In genomic region chr7:24530062-24530931, GRCm38 (mm10) we compare ENCODE assay signal across 8 mouse cellular contexts. TPM values are rescaled to one million over a fixed set of nuclear protein-coding genes. Genes with fewer than 3 reads are reported as not detected.
DNase-seq lines count a peak whose midpoint lies in the region; ATAC-seq lines count a peak whose summit lies in the region.

Gene Irgq (plus strand): TSS chr7:24530689.

- peak within 1 kb of the TSS; percentile 75 for H3K4me3 ChIP-seq in forebrain, embryonic 14.5 days (ENCODE audit: low read depth, low read length)
- H3K4me3 ChIP-seq in neural tube, embryonic 15.5 days (replicated peaks), result peak within 1 kb of the TSS; percentile 62

- peak within 1 kb of the TSS; percentile 90 for H3K27ac ChIP-seq in forebrain, embryonic 14.5 days (ENCODE audit: low read depth, low read length)
- peak within 1 kb of the TSS; percentile 95 for H3K27ac ChIP-seq in neural tube, embryonic 15.5 days (replicated peaks)

- H3K36me3 ChIP-seq in forebrain, embryonic 14.5 days (ENCODE audit: control insufficient read depth, insufficient read depth, low read length), result peaks cover 25% of the 10 kb centered on the region
- peaks cover 21% of the 10 kb centered on the region for H3K36me3 ChIP-seq in neural tube, embryonic 15.5 days

- H3K9me3 ChIP-seq in forebrain, embryonic 14.5 days (replicated peaks; ENCODE audit: control insufficient read depth, low read length), result no peaks in the 10 kb centered on the region
- H3K9me3 ChIP-seq in neural tube, embryonic 15.5 days (replicated peaks), result no peaks in the 10 kb centered on the region

- H3K4me1 ChIP-seq in forebrain, embryonic 14.5 days (ENCODE audit: control insufficient read depth, insufficient read depth, low read length), result peaks cover 18% of the 10 kb centered on the region
- H3K4me1 ChIP-seq in neural tube, embryonic 15.5 days, result peaks cover 64% of the 10 kb centered on the region

- H3K4me2 ChIP-seq in forebrain, embryonic 14.5 days (ENCODE audit: low read length), result peak within 1 kb of the TSS; percentile 92
- peak within 1 kb of the TSS; percentile 93 for H3K4me2 ChIP-seq in neural tube, embryonic 15.5 days

- peak; percentile 100 for DNase-seq in ES-CJ7 (ENCODE audit: low read depth, low spot score)
- DNase-seq in cerebellum, adult 11 months, result peak; percentile 99
- DNase-seq in forebrain, embryonic 14.5 days (ENCODE audit: low spot score), result peak; percentile 100
- DNase-seq in heart, postnatal 14 days, result peak; percentile 99
- DNase-seq in layer of hippocampus, adult 11-12 months (ENCODE audit: low spot score), result peak; percentile 99
- DNase-seq in lung, adult 18-20 months, result peak; percentile 98 to 99
- DNase-seq in testis, postnatal 14 days (ENCODE audit: low spot score), result peak; percentile 95

- under 1% methylated on average over 44 of the region's 44 CpGs for WGBS in forebrain, embryonic 14.5 days
- WGBS in neural tube, embryonic 15.5 days, result under 1% methylated on average over 44 of the region's 44 CpGs

- peak within 1 kb of the TSS; percentile 96 for H3K9ac ChIP-seq in forebrain, embryonic 14.5 days (ENCODE audit: low read length)
- peak within 1 kb of the TSS; percentile 87 for H3K9ac ChIP-seq in neural tube, embryonic 15.5 days (replicated peaks)

- ATAC-seq in forebrain, embryonic 14.5 days, result peak; percentile 96
- ATAC-seq in neural tube, embryonic 15.5 days (ENCODE audit: low FRiP score), result peak; percentile 94

- intact Hi-C loops in heart, postnatal 14 days (cut with DNase I), result loop anchor here (1.0 kb wide), 2 partner anchors 17 to 23 kb away; partner anchors contain the start of gene Zfp428

- H3K27me3 ChIP-seq in forebrain, embryonic 14.5 days (replicated peaks; ENCODE audit: control insufficient read depth, insufficient read depth, low read length), result no peaks in the 10 kb centered on the region
- no peaks in the 10 kb centered on the region for H3K27me3 ChIP-seq in neural tube, embryonic 15.5 days (replicated peaks)

RNA-seq across cellular contexts. Expression of gene Irgq, which starts in this region (rescaled TPM):
- polyA plus RNA-seq in forebrain, embryonic 14.5 days (2014; fragmentation: Nextera tagmentation; extraction: Ambion mirVana), result 19.5 and 25.1 TPM in 2 replicates
- total RNA-seq in heart, postnatal 14 days (2021), result 10 to 100 TPM; 18.2 to 19.5 TPM
- 18.8 and 21.1 TPM in 2 replicates for polyA plus RNA-seq in neural tube, embryonic 15.5 days (2015; fragmentation: Nextera tagmentation; extraction: Ambion mirVana)

Comparison
In these comparisons a context has a peak if more than half of its experiments do, and no peak if none do; other contexts are left out.
1. Peak in every context shown above with its lines: DNase-seq, ATAC-seq, H3K4me3 ChIP-seq and H3K27ac ChIP-seq.